Mouse (Mus musculus) left cerebral cortex, postnatal 4 days (tissue): ENCODE measurements around the gene Yipf1. TPM values are rescaled to one million over a fixed set of nuclear protein-coding genes. Genes with fewer than 3 reads are reported as not detected.
"Not testable (repeated sequence)": the region's sequence is repeated elsewhere in the genome, so short reads cannot be mapped to it uniquely, and the experiment has no call there.

ENCODE experiments used
- DNase-seq: peaks from one replicate; pipeline ENCODE4 v3.0.0-alpha.2; 2022
- intact Hi-C: fragments of 180-260 bp; cut with DNase I; formaldehyde crosslinking; loops from one replicate; pipeline ENCODE4 v1.15.1; 2025
- total RNA-seq, 2 experiments: library from RNA; stranded (reverse); gene quantifications; 2 replicates each; pipeline ENCODE4 v1.2.3; 2021

Yipf1 gene
- total RNA-seq, 2 experiments from 2014 or later = 42.4 to 46.0 TPM

DNA sequence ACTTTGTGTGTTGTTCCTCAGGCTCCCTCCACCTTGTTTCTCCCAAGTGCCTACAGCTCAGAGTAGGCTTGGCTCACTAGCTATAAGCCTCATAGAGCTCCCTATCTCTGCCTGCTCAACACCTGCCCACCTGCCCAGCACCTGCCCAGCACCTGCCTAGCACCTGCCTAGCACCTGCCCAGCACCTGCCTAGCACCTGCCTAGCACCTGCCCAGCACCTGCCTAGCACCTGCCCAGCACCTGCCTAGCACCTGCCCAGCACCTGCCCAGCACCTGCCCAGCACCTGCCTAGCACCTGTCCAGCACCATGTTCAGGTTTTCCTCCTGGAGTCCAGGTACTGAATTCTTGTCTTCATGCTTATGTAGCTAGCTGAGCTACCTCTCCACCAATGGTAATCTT lies 52.2 kb downstream of the Yipf1 start:
- DNase-seq, intact Hi-C loops: not testable (repeated sequence)

DNA sequence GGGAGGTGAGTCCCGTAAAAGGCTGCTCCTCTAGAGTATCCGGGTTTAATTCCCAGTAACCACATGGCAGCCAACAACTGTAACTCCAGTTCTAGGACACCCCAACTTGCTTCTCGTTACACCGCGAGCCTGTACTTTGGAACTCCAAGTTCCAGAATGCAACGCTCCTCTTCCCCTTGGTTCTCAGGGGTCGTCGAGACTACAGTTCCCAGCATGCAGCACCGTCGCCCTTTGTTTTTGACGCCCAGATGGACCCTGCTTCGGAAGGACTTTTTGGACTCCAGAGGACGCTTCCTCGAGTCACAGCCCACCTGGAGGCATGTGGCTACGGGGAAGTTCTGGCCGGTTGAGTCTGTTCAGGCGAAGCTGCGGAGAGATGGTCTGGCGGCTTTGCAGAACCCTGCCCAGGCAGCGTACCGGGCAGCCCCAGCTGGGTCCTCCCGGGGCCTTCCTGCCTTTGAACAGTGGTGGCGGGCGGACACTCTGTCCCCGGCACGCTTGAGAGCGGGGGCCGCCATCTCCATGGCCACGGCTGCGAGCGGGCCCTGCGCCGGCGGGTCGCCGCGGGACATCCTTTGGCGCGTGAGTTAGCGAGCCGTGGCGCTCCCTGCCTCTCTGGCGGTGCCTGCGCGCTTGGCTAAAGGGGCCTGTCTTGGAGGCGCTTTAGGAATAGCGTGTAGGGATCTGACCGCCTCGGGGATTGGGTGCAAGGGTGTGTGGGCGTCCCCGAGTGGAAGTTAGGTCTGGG lies 53.6 kb downstream of the Yipf1 start, which contains the start of gene Ndc1:
TSS of gene Ndc1 (plus strand) at position 218 of the 748 bp plus-strand sequence.
- intact Hi-C loops = no loop called here
- peak; percentile 90 for DNase-seq

DNA sequence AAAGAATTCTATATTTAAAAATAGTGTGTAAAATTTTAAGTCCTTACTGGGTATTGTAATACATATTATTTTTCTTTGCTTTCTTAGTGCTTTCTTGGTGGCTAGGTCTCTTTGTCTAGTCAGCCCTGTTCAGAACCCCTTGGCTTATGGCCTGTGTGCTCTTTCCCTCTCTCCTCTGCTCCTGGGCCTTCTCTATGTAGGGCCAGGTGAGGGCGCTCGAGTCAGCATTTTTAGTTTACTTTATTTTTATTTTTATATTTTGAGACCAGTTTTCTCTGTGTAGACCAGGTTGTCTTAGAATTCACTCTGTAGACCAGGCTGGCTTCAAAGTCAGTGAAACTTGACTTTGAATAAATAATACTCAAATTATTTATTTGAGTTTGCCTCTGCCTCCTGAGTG lies 58.1 kb downstream of the Yipf1 start:
- no peak for DNase-seq
- intact Hi-C loops = no loop called here

DNA sequence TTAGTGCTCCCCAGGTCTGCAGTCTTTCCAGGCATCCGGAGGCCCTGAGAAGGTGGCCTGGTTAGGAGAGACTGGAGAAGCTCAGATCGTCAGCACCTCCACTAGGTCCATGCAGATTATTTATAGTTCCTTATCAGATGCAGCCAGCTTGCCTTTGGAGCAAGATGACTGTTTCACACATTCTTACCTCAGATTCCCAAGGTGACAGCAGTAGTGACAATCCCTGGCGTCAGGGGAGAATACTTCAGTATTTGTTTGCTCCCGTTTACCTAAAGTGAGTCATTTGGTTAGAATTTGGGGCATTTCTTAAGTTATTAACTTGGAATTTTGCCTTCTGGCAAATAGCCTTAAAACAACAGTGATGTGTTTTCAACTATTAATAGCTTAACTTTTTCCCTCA lies 60.5 kb downstream of the Yipf1 start:
- intact Hi-C loops = no loop called here
- DNase-seq = no peak

DNA sequence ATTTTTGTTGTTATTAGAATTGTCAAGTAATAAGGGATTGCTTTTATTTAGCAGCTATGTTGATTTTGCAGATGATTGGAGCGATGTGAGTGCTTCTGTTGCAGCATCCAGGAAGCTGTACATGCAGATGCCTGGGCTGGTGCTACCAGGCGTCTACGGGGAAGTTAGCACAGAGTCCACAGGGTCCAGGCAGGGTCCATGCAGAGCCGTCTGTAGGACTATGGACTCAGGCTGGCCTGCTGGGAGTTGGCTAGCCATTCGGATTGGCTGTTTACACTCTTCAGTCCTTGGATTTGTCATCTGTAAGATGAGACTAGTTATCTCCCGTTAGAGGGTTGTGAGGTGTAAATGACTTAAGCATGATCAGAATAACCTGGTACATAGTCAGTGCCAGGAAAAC lies 64.8 kb downstream of the Yipf1 start:
- DNase-seq = no peak
- intact Hi-C loops = no loop called here

DNA sequence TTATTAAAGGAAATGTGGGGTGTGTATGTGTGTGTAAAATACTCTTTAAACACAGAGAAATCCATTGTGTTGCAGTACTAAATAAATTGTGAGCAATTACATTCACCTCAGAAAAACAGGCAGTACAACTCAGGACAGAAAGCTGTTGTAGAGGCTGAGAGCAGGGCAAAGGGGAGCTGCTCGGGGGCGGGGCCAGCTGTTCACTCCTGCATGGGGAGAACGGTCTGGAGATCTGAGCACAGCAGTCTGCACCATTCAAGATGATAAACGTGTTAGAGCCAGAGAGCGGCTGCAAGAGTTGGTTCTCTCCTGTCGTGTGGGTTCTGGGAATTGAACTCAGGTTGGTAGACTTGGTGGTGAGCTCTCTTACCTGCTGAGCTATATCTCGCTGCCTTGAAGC lies 66.7 kb downstream of the Yipf1 start:
- intact Hi-C loops = loop anchor here (10.0 kb wide), 1 partner anchor 274 kb away; no protein-coding TSS in a partner anchor

DNA sequence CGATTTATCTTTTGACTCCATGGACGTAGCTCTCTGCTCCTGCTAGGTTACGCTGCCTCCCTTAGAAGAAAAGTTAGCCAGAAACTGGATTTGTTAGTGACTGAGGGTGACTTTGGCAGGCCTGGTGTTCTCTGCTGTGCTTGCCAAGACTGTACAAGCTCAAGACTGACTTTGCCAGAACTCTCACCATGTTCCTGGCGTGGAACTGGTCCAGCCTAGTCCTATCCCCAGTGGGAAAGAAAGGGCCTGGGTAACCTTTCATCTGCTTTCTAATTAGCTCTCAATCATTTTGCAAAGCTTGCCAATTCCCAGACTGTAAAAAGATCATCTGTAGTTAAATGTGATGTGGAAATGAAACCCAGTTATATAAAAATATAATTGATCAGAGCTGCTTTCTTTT lies 72.9 kb downstream of the Yipf1 start:
- peak; percentile 75 for DNase-seq
- intact Hi-C loops = loop anchor here (10.0 kb wide), 1 partner anchor 268 kb away; no protein-coding TSS in a partner anchor

More for the DNA sequence above, 66.7 kb downstream of the Yipf1 start:
- no peak for DNase-seq

DNA sequence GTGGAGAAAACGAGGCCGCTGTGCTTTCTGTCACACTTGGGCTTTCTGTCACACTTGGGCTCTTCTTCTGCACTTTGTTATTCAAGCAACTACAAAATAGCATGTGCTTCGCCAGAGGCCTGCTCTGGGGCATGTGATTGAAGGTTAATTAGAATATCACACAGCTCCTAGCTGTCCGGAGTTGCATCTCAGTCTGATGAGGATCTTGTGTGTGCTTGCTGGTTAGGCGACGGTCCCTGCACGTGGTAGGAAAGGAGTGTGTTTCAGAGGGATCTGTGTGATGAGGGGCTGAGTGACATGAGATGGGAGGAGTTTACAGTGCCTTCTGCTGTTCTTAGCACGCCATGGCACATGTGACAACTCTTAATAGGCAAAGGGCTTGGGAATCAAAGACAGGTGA lies 73.3 kb downstream of the Yipf1 start:
- intact Hi-C loops = loop anchor here (10.0 kb wide), 1 partner anchor 267 kb away; no protein-coding TSS in a partner anchor
- peak; percentile 7 for DNase-seq

DNA sequence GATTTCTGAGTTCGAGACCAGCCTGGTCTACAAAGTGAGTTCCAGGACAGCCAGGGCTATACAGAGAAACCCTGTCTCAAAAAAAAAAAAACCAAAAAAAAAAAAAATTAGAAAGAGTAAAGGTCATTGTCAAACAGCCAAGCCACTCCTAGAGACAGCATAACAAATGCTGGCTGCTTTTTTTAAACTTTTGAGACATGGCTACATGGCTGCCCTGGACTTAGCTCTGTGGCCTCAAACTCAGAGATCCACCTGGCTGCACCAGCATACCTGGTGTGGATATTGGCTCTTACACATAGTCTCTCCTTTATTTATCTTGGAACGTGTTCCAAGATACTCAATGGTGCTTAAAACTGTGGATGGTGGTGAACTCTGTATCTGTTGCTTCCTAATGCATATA lies 74.1 kb downstream of the Yipf1 start:
- intact Hi-C loops = loop anchor here (10.0 kb wide), 1 partner anchor 267 kb away; no protein-coding TSS in a partner anchor
- DNase-seq = no peak

DNA sequence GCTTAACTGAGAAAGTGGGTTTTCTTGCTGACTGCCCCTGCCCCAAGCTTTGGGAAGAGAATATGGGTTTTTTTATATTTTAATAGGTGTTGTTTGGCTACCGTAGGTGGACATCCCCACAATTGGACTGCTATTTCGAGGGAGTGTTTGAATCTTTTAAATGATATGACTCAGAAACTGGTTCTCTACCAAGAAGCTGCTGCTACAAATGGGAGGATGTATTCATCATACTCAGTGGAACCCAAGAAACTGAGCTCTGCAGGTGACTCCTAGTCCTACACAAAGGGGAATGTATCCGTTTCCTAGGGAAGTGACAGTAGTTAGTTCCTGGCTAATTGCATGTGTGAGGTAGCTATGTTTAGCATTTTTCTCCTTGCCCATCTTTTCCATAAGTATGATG lies 75.2 kb downstream of the Yipf1 start:
- intact Hi-C loops = loop anchor here (10.0 kb wide), 1 partner anchor 265 kb away; no protein-coding TSS in a partner anchor
- no peak for DNase-seq

DNA sequence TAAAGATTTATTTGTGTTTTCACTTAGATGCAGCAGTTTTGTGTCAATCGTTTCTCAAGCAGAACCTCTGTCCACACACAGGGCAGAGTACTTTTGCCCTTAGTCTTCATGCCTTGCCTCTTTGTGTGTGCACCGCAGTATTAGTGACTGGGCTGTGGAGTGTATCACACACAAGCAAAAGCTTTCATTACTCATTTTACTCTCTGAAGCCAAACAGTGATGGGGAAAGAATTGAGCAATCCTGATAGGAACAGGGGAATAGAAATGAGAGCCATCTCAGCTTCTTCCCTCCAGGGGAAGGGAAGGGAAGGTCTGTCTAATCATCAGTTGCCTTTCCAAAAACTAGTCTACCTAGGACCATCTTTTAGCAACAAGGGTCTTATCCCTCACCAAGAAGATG lies 79.6 kb downstream of the Yipf1 start:
- no peak for DNase-seq
- intact Hi-C loops = no loop called here

Other genes starting within 250 kb of the Yipf1 start
- gene Mrpl37, start 247.5 kb upstream of the Yipf1 start, total RNA-seq = 10 to 100 TPM; 65.6 to 71.2 TPM
- gene Cyb5rl, start 247.4 kb upstream of the Yipf1 start, total RNA-seq = 1 to 10 TPM; 5.6 to 6.9 TPM
- not detected for gene Cdcp2, start 217.5 kb upstream of the Yipf1 start, total RNA-seq
- gene Tmem59, start 136.0 kb upstream of the Yipf1 start, total RNA-seq = 100 to 1,000 TPM; 115 to 118 TPM
- gene Tceanc2, start 135.2 kb upstream of the Yipf1 start, total RNA-seq = 10 to 100 TPM; 24.4 to 27.4 TPM
- gene Ldlrad1, start 105.2 kb upstream of the Yipf1 start, total RNA-seq = not detected
- 10 to 100 TPM; 40.3 to 44.8 TPM for gene Lrrc42, start 60.8 kb upstream of the Yipf1 start, total RNA-seq
- gene Hspb11, start 60.8 kb upstream of the Yipf1 start, total RNA-seq = 10 to 100 TPM; 14.8 to 20.0 TPM
- not detected for gene Dio1, start 7.2 kb upstream of the Yipf1 start, total RNA-seq
- gene Ndc1, start 53.4 kb downstream of the Yipf1 start, total RNA-seq = 10 to 100 TPM; 17.8 to 18.0 TPM
- 1 to 10 TPM; 1.9 to 3.6 TPM for gene Glis1, start 120.2 kb downstream of the Yipf1 start, total RNA-seq